Mouse (Mus musculus): ENCODE data around the gene Celsr2.

- TF ChIP-seq MAFK (IDR thresholded peaks at IDR 0.05; ENCODE audit: insufficient read depth, low read depth, low read length) (no peak), ZC3H11A (IDR thresholded peaks at IDR 0.05; ENCODE audit: borderline replicate concordance, low read depth, low read length) (no peak), HCFC1 (IDR thresholded peaks at IDR 0.05; ENCODE audit: borderline replicate concordance, insufficient read depth, low read length) (no peak), CHD2 (IDR thresholded peaks at IDR 0.05; ENCODE audit: low read depth, low read length) (no peak), ZNF384 (IDR thresholded peaks at IDR 0.05; ENCODE audit: low read depth, low read length) (no peak)
Observed at GRCm38 (mm10) chr3:108392299-108392698, 23.1 kb downstream of the Celsr2 start.
